Mouse (Mus musculus) spleen, adult 2 months (tissue): ENCODE measurements around the gene Eps15l1. TPM values are rescaled to one million over a fixed set of nuclear protein-coding genes. Genes with fewer than 3 reads are reported as not detected.

ENCODE experiments used
- DNase-seq, 2 experiments: peaks; one replicate each; pipeline versions ENCODE4 v3.0.0 to v3.0.0-alpha.2; 2012 to 2021; ENCODE audit warnings: low spot score in 2 of 2, low read depth in 1 of 2
- H3K27ac ChIP-seq: fragments of 200-500 bp; 2 replicates; pipeline ENCODE4 v1.5.1; 2012; ENCODE audit warnings: low read length, inconsistent platforms; ENCODE audit not compliant: insufficient read depth
- H3K27me3 ChIP-seq: fragments of 200-500 bp; 2 replicates; pipeline ENCODE4 v1.6.1; 2012; ENCODE audit warnings: mild to moderate bottlenecking, moderate library complexity, low read length, inconsistent platforms; ENCODE audit not compliant: control insufficient read depth, insufficient read depth
- H3K36me3 ChIP-seq: fragments of 200-500 bp; 2 replicates; pipeline ENCODE4 v1.6.1; 2012; ENCODE audit warnings: mild to moderate bottlenecking, low read length, inconsistent platforms; ENCODE audit not compliant: control insufficient read depth, insufficient read depth
- H3K4me1 ChIP-seq: fragments of 200-500 bp; 2 replicates; pipeline ENCODE4 v1.6.1; 2011; ENCODE audit warnings: inconsistent platforms; ENCODE audit not compliant: control insufficient read depth, insufficient read depth, insufficient read length
- H3K4me3 ChIP-seq: fragments of 200-500 bp; 2 replicates; pipeline ENCODE4 v1.5.1; 2011; ENCODE audit warnings: mild to moderate bottlenecking, inconsistent platforms; ENCODE audit not compliant: insufficient read depth, insufficient read length; ENCODE audit errors: extremely low read depth
- CTCF ChIP-seq: fragments of 200-500 bp; IDR thresholded peaks from 2 replicates; pipeline ENCODE4 v1.5.1; 2011; ENCODE audit warnings: mild to moderate bottlenecking, inconsistent platforms; ENCODE audit not compliant: insufficient read depth, insufficient read length, insufficient replicate concordance; ENCODE audit errors: extremely low read depth
- POLR2A ChIP-seq: fragments of 200-500 bp; IDR thresholded peaks from 2 replicates; pipeline ENCODE4 v1.6.1; 2011; ENCODE audit warnings: low read depth, low read length, inconsistent platforms
- WGBS: fragments of 180-500 bp; shearing (Covaris S2); methylation state at CpG from one replicate; pipeline ENCODE4 v1.1.7; 2018; 5-methylcytosine and 5-hydroxymethylcytosine counted together
- polyA plus RNA-seq: library from polyadenylated mRNA; depleted of rRNA; stranded (reverse); fragments of >200 nt; gene quantifications from 2 replicates; pipeline ENCODE4 v1.2.3, GENCODE M21; 2012

Gene Eps15l1
- polyA plus RNA-seq, 1 experiment, result 36.9 TPM

GRCm38 (mm10) chr8:72324036-72324706 is 97.1 kb downstream of the Eps15l1 start:
- no peak for DNase-seq
- H3K27me3 ChIP-seq, result no peaks in the 10 kb centered on the region
- H3K4me1 ChIP-seq, result peaks cover 10% of the 10 kb centered on the region
- WGBS, result 59% methylated on average over 10 of the region's 10 CpGs
- H3K27ac ChIP-seq, result peak overlapping the region; percentile 56
- TF ChIP-seq POLR2A, result no peak
- no peak for TF ChIP-seq CTCF
- peaks cover 39% of the 10 kb centered on the region for H3K36me3 ChIP-seq
- no peak overlapping the region for H3K4me3 ChIP-seq

DNA sequence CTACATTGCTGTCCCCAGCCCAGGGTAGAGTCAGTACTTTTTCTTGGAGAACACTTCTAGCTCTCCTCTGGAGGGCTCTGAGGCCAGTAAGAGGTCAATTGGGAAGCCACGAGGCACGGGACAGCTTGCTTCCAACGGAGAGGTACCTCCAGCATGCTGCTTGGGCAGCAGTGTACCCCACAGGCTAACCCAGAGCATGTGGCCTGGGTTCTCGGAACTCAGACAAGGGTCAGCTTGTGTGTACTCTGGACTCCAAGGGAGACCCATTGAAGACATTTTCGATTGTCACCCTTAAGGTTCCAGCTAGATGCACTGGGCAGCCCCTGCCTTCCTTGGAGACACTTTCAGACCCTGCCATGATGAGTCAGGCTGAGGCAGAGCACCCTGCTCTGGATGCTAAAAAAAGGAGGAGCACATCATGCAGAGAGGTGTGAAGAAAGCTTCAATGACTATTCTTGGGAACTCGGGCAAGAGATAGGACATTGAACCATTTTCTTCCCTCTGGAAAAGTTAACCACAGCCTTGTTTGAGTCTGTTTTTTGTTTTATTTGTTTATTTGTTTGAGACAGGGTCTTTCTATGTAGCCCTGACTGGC is 98.0 kb downstream of the Eps15l1 start:
- Histone ChIP-seq H3K4me1 (peaks cover 10% of the 10 kb centered on the region), H3K27me3 (no peaks in the 10 kb centered on the region), H3K27ac (peak overlapping the region; percentile 90), H3K36me3 (peaks cover 39% of the 10 kb centered on the region), H3K4me3 (peak overlapping the region; percentile 95; the same call in 1 of the 2 replicates)
- DNase-seq, result no peak
- WGBS, result 72% methylated on average over 6 of the region's 6 CpGs
- TF ChIP-seq POLR2A (no peak), CTCF (no peak)

GRCm38 (mm10) chr8:72322471-72322889 is 98.8 kb downstream of the Eps15l1 start:
- Histone ChIP-seq H3K4me3 (peak overlapping the region; percentile 95), H3K27ac (peak overlapping the region; percentile 90), H3K36me3 (peaks cover 39% of the 10 kb centered on the region), H3K27me3 (no peaks in the 10 kb centered on the region), H3K4me1 (peaks cover 15% of the 10 kb centered on the region)
- DNase-seq, result peak; percentile 62 to 70
- TF ChIP-seq CTCF, result no peak
- TF ChIP-seq POLR2A, result peak; percentile 13; the same call in 1 of the 2 replicates
- WGBS, result 7% methylated on average over 7 of the region's 7 CpGs

DNA sequence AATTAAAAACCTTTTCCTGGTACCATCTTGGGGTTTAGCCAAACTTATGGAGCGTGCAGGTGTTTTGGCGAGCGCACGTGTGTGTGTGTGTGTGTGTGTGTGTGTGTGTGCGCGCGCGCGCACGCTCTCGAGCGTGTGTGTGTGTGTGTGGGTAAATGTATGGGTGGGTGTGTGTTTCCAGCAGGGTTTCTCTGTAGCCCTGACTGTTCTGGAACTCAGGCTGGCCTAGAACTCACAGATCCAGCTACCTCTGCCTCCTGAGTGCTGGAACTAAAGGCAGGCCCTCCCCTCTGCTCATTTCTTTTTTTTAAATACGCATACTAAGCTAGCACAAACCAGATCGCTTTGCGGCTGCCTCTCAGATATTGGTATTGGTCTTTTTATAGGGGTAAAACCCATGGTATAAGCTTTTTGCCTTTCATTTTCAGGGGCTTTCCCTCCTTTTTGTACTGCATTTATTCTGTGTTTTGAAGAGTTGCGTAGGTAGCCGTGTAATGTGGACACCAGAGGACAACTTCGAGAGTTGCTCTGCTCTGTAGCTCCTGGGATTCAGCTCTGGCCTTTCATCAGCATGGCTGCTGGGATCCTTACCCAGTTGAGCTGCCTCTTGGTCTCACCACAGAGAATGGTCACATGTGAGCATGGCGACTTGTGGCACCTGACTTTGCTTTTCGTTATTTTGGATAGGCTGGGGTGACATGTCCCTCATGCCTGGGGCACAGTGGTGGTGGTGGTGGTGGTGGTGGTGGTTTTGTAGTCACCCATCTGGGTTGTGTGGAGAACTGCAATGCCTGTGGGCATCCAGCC is 99.4 kb downstream of the Eps15l1 start:
- peaks cover 19% of the 10 kb centered on the region for H3K4me1 ChIP-seq
- H3K27me3 ChIP-seq, result no peaks in the 10 kb centered on the region
- 49% methylated on average over 20 of the region's 20 CpGs for WGBS
- H3K4me3 ChIP-seq, result peak overlapping the region; percentile 95
- no peak for TF ChIP-seq POLR2A
- TF ChIP-seq CTCF, result no peak
- H3K27ac ChIP-seq, result peak overlapping the region; percentile 90
- no peak for DNase-seq
- H3K36me3 ChIP-seq, result peaks cover 39% of the 10 kb centered on the region

DNA sequence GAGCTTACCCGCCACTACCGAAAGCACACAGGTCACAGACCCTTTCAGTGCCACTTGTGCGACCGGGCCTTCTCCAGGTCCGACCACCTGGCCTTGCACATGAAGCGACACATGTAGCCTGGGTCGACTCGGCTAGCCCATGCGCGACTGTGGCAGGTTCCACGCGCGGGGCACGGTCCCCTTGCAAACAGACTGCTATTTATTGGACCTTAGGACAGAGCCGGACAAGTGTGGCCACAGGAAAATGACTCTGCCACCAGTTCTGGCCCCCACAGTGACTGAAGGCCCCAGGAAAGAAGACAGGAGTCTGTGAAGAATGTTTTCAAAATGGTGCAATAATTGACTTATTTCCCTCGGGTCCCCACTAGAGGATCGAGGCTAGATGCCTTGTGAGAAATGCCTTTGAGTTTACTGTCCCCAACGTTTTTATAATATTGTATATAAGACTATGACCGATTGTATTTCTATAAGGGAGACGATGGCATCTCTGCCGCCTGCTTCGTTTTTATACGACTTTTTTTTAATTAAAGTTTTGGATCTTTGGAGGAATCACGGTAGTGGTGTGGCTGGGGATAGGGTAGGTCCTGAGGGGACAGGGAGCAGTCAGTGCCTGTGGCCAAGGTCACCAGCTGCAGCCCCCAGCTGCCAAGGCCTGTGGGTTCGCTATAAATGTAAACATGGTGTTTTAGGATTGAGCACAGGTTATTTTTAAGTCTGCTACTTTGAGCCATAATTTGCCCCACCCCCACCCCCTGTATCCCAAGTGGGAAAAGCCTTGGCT is 100.3 kb downstream of the Eps15l1 start:
- Histone ChIP-seq H3K27ac (peak overlapping the region; percentile 90), H3K4me3 (peak overlapping the region; percentile 95), H3K4me1 (peaks cover 19% of the 10 kb centered on the region), H3K36me3 (peaks cover 39% of the 10 kb centered on the region), H3K27me3 (no peaks in the 10 kb centered on the region)
- 45% methylated on average over 25 of the region's 25 CpGs for WGBS
- TF ChIP-seq CTCF, result no peak
- TF ChIP-seq POLR2A, result no peak
- DNase-seq, result no peak

- WGBS, result 12% methylated on average over 53 of the region's 55 CpGs
- Histone ChIP-seq H3K4me1 (peaks cover 19% of the 10 kb centered on the region), H3K27me3 (no peaks in the 10 kb centered on the region), H3K36me3 (peaks cover 39% of the 10 kb centered on the region), H3K27ac (peak overlapping the region; percentile 90), H3K4me3 (peak overlapping the region; percentile 95)
- TF ChIP-seq CTCF (no peak), POLR2A (no peak)
- DNase-seq, result no peak
Observed at GRCm38 (mm10) chr8:72319921-72320802, 101.1 kb downstream of the Eps15l1 start.
